Mouse (Mus musculus) colon, adult 2 months (tissue): ENCODE measurements around the gene Tpmt. TPM values are rescaled to one million over a fixed set of nuclear protein-coding genes. Genes with fewer than 3 reads are reported as not detected.

Experiments used
- polyA plus RNA-seq: library from polyadenylated mRNA; depleted of rRNA; stranded (reverse); fragments of >200 nt; gene quantifications from 2 replicates; pipeline ENCODE4 v1.2.3, GENCODE M21; 2012; rRNA removed

Tpmt gene
- 3.4 and 5.6 TPM in 2 replicates for polyA plus RNA-seq

GRCm38 (mm10) chr13:47044617-47044947 lies at the start of gene Tpmt:
Gene Tpmt, minus strand, starts transcription at chr13:47044737.

GRCm38 (mm10) chr13:47043030-47043680 lies 1.4 kb downstream of the Tpmt start, which contains the start of gene Kdm1b:
Gene Kdm1b, plus strand, starts transcription at chr13:47043499.

GRCm38 (mm10) chr13:47014334-47015194 lies 30.0 kb downstream of the Tpmt start, which contains the start of gene Nhlrc1:
Gene Nhlrc1, minus strand, starts transcription at chr13:47014850.

Other genes with a start within 250 kb of the Tpmt start
- 35.1 and 42.2 TPM in 2 replicates for gene Kif13a, start 114.9 kb downstream of the Tpmt start, polyA plus RNA-seq
- 6.5 and 7.0 TPM in 2 replicates for gene Nhlrc1, start 29.9 kb downstream of the Tpmt start, polyA plus RNA-seq
- gene Kdm1b, start 1.2 kb downstream of the Tpmt start, polyA plus RNA-seq, result 13.2 and 16.1 TPM in 2 replicates
- 36.6 and 39.9 TPM in 2 replicates for gene Dek, start 61.5 kb upstream of the Tpmt start, polyA plus RNA-seq
- gene Rnf144b, start 77.9 kb upstream of the Tpmt start, polyA plus RNA-seq, result 2.7 and 2.9 TPM in 2 replicates